Mouse (Mus musculus): ENCODE results near the gene Rpf2.
A peak's percentile ranks its signal among the peaks of the same experiment; 100 is the strongest.

Gene Rpf2

DNA sequence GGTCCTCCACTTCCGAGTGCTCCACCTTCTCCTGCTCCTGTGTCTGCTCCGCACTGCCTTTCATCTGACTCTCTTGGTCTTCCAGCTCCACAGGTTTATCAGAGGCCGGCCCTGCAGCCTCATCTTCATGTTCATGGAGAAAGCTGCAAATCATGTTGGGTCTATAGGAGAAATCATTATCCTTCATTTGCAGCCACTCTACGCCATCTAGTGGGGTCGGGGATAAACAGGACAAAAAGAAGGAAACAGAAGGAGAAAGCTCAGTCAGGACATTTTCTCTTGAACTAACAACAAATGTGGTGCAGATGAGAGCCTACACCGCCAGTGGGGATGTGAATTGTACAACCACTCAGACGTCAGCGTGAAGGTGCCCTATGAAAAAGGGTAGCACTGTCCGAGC lies 2.8 kb upstream of the Rpf2 start:
- peak; percentile 40 for DNase-seq (ENCODE audit: low read depth, low spot score)

DNA sequence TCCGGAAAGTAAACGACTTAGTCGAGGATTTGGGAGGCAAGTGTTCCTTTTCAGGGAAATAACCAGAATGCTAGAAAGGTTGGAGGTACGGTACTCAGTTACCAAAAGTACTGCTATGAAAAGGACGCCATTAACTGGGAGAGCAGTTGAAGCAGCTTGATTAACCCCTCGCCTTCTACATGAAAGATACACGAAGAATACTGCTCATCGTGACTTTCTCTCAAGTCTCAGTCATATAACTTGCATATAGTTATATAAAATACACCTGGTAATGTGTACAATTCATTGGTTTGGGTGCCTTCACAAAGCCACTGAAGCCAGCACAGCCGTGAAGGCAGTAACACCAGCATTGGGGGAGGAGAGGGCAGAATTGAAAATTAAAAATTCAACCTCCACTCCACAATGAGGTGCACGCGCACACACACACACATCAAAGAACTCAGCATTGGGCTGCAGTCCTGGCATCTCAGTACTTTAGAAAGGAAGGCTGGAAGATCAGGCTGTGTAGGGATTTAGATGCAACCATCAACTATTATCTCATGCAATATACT lies 405 bp upstream of the Rpf2 start:
- DNase-seq (ENCODE audit: low read depth, low spot score): no peak

DNA sequence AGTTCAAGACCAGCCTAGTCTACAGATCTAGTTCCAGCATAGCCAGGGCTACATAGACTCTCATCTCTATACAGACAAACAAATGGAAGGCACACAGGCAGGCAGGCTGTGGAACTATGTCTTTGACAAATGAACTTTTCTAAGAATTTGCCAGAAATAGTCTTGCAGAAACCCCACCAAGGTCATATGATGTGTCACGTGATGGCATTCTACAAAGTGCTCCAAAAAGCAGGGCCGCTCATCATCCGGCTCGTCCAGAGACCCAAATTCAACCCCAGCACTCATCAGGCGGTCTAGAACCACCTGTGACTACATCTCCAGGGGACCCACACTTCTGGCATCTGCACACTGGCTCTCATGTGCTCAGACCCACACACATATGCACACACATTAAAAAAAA lies 9.0 kb downstream of the Rpf2 start:
- no peak for DNase-seq (ENCODE audit: low read depth, low spot score)

DNA sequence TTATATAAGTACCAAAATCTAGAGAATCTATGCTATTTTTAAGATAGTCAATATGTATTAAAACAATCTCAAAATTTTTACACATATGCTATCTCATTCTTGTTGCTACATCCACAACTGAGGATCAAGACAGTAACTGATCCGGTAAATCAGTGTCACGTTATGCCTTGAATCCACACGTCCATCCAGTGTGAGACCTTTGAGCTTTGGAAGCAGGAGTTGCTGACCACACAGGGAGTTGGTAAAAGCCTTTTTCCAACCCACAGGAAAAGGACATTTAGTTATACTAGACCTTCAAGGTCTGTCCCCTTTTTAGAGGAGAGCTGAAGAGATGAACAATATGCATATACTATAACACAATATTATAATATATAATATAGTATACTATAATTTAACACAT lies 13.6 kb downstream of the Rpf2 start:
- no peak for DNase-seq (ENCODE audit: low read depth, low spot score)

DNA sequence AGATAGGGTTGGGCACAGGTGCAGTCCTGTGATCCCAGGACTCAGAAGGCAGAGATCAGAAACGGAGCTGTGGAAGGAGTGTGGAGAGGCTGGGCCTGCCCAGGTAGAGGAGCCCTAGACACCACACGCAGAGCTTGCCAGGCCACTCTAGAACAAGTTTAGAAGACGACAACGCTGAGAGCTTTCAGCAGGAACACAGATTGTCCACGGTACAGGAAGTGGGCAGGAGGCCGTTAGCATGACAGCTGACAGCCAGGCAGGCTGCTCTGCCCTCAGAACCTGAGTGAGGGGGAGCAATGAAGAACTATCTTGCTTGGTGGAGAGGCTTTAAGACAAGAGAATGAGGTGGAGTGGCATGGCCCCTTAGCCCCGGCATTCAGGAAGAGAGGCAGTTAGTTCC lies 14.4 kb downstream of the Rpf2 start:
- DNase-seq (ENCODE audit: low read depth, low spot score): no peak

DNA sequence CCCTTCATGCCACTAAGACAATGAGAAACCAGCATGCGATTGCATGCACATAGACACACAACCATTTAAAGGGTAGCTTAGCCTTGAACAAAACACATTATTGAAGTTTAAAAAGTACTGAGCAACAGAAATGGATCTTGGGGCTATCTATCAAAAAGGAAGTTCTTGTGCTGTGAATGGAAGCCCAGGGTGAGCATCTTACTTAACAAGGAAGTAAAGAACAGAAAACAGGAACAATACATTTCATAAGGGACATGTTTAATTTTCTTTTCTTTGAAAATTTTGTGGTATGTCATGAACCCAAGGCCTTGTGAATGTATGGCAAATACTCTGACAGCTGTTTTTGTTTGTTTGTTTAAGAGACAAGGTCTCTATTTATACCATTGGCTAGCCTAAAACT lies 17.1 kb downstream of the Rpf2 start:
- no peak for DNase-seq (ENCODE audit: low read depth, low spot score)

DNA sequence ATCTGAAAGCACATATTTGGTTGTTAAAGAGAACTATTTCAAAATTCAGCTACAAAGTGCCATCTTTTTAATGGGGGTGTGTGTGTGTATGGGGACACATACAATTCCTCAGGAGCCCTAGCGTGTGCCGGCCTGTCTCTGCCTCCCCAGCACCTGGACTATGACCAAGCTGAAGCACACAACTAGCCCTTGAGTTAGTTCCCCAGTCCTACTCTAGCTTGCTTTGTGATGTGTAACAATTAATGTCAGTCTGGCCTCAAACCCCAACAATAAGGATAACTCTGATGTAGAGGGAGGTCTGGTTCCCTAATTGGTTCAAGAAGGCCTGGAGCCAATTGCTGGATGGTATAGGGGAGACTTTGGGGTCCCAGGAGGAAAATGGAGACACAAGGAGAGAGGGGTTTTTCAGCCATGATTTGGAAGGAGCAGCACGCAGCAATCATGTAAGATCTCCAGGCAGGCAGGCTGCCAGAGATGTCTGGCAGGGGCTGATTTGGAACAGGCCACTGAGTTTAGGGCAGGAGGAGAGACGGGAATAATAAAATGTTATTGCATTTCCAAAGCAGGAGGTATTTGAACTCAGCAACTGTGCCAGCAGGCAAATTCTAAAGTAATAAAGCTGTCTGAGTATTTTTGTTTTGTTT lies 19.1 kb downstream of the Rpf2 start:
- DNase-seq (ENCODE audit: low read depth, low spot score): no peak

DNA sequence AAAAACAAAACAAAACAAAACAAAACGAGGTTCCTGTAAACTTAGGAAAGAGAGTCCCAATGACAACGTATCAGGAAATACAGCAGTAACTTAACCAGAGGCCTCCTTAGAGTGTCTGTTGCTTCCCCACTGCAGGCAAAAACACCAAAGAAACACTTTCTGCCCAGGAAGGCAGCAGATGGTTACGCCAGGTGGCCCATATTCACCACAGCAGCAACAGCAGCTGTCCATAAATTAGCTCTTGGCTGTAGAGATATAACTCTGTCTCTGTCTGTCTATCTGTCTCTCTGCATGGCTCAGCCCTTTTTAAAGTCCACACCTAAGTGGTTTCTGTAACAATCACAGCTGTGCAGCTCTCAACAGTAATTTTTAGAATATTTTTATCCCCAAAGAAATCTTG lies 28.0 kb downstream of the Rpf2 start:
- DNase-seq (ENCODE audit: low read depth, low spot score): no peak

DNA sequence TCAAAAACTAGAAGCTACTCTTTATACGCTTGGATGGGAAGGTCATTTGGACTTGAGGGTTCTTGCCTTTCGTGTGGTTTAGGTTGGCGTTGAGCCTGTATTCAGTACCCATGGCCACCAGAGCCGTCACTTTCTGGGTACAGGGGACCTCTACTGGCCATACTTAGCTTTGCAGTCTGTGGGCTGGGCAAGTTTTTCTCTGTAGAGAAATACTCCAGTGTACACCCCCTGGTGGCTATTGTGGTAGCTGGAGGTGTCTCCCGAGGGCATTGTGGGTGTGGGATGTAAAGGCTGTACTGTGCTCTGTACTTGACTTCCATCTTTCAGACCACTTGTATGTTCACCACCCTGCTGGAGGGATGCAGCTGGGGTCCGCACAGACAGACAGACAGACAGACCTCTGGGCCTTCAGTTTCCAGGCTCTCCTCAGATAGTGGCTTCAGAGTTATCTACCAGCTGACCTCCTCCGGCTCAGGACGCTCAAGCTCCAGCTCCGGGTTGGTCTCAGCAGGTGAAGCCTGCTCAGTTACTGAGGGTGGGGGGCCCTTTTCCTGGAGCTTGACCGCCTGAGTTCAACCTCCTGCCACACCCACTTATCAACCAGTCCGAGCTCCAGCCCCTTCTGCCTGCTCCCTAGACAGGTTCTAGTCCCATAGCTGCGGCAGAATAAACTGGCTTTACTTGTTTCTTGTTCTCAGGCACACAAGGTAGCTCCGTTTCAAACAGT lies 34.2 kb downstream of the Rpf2 start:
- DNase-seq (ENCODE audit: low read depth, low spot score): peak; percentile 96

DNA sequence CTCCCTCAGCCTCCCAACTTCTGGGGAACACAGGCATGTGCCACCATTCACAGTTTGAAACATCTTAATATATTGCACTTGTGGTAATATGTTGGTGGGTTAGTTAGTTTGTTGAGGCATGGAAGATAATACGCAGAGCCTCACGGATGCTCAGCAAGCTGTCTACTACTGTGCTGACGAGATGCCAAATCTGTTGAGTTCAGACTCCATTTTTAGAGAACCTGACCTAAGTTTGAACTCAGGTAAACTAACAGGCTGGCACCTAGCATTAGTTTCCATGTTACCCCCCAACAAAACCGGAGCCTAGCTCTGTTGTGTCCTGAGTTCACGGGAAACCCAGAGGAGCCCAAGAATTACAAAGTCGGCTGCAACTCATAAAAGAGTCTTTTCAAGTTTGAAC lies 51.8 kb downstream of the Rpf2 start:
- DNase-seq (ENCODE audit: low read depth, low spot score): no peak

DNA sequence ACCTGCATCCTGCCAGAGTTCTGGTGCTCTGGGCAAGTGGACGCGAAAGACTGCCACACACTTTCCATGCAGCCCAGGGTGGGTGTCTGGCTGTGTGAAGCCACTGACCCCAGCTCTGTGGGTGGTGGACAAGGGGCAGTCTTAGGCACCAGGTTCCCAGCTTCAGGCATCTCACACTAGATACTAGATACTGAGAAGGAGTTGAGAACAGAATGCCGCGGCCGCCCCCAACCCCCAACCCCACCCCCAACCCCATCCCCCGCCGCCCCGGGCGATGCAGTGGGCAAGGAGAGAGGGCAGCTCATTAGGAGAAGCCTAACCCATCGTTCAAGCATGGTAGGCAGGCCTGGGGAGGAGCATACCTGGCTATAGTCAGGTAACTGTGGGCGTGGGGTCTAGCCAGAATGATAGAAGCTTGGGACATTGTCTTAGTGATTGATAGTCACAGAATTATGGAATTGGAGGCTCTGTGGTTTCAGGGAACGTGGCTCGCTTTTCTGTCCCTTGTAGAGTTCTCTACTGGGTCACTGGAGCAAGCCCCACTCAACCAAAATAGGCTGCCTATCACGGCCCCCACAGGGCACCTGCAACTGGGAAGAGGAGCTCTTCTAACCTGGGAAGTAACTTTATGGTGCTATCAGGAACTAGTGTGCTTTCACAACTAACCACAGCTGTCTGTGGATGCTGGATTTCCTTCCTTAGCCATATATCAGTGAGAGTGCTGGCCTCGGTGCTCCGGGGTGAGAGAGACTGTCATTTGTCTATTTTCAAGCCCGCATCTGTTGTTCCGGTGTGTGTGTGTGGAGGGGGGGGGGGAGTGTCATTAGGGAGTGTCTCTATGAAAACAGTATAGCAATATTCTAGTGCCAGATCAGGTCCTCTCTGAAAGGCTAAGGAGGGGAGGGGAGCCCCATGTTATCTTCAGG lies 54.6 kb downstream of the Rpf2 start:
- DNase-seq (ENCODE audit: low read depth, low spot score): no peak

DNA sequence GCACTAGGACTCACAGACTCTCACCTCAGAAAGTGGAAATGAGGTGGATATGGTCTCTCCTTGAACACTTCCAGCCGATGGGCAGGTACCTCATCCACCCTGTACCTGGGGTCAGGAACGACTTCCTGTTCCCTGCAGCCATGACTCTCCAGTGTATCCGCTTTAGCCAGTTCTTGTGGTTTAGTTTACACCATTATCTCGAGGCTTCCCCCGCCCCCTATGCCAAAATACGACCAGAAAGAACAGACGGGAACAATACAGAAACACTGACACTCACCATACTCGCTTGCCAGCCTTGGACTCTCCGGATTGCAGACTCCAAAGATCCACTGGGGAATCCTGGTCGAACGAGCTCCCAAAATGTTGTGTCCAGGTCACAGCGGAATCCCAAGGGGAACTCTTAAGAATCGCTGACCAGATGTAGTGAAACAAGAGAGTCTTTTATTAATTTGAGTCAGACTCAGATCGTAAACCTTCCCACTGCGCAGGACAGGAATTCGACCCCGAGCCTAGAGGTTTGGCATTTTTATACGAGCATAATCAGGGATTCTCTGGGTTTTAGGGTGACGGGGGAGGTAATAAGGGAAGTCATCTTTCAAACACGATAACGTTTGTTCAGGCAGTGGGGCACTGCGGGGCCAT lies 55.4 kb downstream of the Rpf2 start:
- no peak for DNase-seq (ENCODE audit: low read depth, low spot score)

DNA sequence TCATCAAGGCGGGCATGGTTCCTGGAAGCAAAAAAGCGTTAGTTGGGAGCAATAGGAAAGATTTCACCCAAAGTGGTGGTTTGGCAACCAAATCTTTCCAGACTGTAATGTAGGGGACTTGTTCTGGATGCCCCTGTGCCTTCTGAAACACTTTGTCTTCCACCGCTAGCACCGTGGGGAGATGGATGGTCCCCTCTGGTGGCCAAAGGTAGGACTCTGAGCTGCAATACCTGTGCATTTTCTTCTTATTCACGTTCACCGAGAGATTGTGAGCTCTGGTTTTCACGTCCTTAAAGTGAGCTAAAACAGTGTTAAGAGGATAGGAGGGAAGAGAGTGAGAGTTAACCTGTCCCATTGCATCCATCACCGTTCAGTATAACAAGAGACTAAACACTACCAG lies 56.0 kb downstream of the Rpf2 start:
- no peak for DNase-seq (ENCODE audit: low read depth, low spot score)

DNA sequence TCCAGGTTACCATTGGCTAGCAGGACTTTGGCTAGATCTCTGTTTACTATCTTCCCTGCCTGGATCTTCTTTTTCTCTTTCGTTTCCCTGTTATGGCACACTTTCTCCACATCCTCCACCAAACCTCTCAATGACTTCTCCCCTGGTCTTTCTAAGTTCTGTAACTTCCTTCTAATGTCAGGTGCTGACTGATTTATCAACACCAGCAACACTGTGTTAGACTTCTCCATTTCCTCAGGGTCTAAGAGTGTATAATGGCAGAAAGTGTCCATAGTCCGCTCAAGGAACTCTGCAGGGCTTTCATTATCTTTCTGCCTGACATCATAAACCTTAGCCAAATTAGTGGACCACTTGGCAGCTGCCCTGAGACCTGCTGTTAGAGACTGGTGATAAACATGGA lies 57.1 kb downstream of the Rpf2 start:
- DNase-seq (ENCODE audit: low read depth, low spot score): no peak

DNA sequence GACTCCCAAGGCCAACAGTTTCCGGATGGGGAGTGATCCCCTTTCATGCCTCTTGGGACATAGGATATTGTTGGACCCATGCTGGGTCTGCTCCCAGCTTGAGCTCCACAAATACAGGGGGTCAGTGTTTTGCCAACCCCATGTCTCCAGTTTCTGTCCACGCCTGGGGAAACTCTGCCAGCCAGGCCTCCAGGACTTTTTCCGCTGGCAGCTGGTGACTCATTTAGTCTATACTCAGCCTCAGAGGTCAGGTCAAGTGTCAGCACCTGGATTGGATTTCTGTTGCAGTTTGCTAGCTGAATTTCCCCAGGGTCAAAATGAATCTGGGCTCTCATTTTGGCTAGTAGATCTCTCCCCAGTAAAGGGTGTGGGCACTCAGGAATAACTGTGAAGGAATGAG lies 58.0 kb downstream of the Rpf2 start:
- DNase-seq (ENCODE audit: low read depth, low spot score): peak; percentile 43

DNA sequence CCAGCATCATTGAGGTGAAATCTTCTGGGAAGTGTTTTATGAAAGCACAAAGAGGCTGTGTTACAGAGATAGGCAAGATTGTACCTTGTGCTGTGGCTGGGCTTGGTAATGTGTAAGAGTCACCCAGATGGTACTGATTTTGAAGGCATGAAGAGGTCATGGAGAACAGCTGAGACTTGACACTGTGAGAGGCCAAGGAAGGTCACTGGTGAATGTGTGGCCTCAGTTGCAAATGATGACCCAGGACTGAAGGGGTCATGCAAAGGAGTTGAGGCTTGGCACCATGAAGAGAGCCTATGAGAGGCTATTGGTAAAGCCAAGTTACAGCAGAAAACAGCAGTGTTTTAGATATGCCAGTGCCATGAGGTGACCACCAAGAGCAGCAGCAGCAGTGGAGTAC lies 60.9 kb downstream of the Rpf2 start:
- DNase-seq (ENCODE audit: low read depth, low spot score): no peak

DNA sequence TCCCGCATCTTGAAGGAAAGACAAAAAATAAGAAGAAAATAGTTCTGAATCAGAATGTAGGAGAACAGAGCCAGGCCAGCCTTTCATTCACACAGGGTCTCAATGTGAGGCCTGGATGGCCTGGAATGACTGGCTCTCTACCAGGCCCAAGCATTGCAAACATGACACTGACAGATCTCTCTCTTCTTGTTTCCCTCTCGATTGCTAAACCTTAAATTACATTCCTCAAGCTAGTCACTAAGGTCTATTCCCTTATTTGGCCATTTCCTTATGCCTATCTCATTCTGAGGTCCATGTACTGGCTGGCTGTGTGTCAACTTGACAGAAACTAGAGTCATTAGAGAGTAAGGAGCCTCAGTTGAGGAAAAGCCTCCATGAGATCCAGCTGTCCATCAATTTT lies 66.8 kb downstream of the Rpf2 start:
- DNase-seq (ENCODE audit: low read depth, low spot score): peak; percentile 36

DNA sequence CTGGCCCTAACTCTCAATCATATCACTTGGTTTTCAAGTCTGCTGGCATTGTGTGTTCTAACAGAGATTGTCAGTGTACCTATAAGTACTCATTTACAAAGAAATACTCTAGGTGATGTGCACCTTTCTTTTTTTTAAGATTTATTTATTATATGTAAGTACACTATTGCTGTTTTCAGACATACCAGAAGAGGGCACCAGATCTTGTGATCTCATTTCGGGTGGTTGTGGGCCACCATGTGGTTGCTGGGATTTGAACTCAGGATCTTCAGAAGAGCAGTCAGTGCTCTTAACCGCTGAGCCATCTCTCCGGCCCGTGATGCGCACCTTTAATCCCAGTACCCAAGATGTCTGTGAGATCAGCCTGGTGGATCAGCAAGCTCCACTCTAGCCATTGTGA lies 67.7 kb downstream of the Rpf2 start:
- DNase-seq (ENCODE audit: low read depth, low spot score): no peak

DNA sequence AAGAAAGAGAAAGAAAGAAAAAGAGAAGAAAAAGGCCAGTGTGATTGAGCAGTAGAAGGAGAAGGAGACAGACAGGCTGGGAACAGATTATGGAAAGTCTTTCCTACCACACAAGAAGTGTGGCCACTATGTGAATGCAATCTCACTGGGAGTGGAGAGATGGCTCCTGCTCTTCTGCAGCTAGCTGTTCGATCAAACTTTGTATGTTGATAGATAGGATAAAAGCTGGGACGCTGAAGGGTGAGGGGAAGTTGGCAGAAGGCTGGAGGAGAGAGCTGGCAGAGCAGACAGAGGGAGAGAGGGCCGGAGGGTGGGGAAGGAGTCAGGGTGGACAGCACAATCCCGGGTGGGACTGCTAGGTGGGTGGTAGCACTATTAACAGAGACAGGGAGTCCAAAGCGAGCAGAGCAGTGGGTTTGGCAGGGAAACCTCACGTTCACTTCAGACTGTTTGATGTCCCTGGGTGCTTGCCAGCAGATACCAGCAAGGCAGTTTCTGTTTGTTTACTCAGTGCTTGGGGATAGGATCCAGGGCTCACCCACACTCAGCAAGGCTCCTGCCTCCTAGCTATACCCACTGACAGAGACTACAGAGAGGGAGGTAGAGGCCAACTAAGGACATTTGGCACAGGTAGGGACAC lies 69.4 kb downstream of the Rpf2 start:
- DNase-seq (ENCODE audit: low read depth, low spot score): peak; percentile 42

All from 3T3-L1 (cell line).